Mouse (Mus musculus) 416B (cell line): ENCODE data around the gene Osgin1.
A peak's percentile ranks its signal among the peaks of the same experiment; 100 is the strongest.

Experiments
- DNase-seq: peaks from one replicate; pipeline ENCODE4 v3.0.0; 2011; ENCODE audit warnings: low read depth

Gene Osgin1

DNA sequence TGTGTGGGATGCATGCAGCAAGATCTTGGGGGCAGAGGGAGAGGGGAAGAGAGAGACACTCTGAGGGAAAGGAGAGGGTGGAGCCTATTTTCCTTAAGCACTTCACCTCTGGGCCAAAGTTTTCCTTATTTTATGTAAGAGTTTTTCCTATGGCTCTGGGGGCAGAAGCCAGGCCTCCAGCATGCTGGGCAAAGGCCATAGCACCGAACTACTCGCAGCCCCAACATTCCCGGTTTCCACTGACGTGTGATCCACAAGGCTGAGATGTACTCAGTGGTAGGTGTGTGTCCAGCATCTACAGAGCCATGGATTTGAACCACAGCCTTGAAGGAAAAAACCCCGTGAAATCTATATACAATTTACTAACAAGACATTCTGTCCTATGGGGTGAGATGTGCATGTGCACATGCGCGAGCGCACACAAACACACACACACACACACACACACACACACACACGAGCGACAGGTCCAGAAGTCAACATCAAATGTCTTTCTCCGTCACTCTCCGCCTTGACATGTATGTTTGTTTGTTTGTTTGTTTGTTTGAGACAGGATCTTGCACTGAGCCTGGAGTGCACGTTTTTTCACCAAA is at the start of gene Osgin1:
Osgin1 (plus strand) TSS at position 543 of the 593 bp plus-strand sequence.
- DNase-seq: no peak

DNA sequence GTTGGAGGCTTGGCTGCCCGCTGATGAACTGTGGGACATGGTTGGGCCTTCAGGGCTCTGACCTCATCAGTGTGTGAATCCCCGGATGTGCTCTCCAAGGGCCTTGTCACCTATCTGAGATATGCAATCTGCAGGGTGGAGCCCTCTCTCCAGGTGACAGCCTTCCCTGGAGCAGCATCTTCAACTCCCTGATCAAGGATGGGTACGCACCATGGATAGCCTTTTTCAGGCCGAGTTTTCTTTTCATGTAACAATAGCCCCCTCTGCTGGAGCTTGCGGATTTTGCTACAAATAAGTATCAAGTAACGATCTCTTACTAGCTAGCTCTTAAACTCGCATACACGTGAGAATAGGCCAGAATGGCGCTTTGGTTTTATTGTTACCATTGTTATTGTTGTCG is 49.4 kb upstream of the Osgin1 start:
- peak; percentile 85 for DNase-seq

DNA sequence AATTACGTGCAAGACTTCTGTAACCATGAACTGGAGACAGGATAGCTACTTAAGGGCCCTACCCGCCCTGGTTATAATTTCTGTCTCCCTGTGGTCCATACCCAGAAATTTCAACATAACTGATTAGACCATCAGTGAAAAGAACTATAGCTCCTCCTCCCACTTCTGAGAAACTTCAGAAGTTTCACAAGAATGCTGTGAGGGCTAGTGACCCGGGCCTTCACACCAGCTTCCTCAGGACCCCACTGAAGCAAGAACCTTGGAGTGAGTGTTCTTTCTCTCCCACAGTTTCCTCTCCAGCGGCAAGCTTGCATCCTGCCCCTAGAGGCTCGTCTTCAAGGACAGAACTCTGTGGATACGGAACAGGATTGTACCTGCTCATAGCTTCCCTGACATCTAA is 48.1 kb upstream of the Osgin1 start:
- DNase-seq: peak; percentile 51

DNA sequence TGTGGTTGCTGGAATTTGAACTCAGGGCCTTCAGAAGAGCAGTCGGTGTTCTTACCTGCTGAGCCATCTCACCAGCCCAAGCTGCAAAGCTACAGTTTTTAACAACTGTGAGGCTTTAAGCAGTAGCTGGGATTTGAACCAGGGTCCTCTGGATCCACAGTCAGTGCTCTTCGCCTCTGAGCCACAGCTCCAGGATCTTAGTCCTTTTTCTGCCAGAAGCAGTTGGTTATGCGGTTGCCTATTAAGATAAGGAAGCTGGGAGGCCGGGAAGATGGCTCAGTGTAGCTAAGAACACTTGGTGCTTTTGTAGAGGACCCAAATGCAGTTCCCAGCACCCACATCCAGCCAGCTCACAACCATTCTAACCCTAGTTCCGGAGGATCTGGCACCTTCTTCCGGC is 46.9 kb upstream of the Osgin1 start:
- DNase-seq: no peak

DNA sequence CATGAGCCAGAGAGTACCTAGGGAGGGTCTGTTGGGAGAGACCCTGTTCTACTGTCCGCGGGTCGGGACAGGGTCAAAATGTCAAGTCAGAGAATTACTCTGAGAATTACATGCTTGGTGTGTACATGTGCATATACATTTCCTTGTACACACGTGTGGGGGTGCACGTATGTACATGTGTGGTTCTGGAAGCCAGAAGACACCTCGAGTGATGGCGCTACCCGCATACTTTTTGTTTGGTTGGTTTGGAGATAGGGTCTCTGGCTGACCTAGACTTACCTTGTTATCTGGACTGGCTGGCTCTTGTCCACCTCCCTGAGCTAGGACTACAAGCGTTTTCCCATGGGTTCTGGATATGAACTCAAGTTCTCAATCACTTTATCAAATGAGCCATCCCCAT is 39.8 kb upstream of the Osgin1 start:
- DNase-seq: no peak

DNA sequence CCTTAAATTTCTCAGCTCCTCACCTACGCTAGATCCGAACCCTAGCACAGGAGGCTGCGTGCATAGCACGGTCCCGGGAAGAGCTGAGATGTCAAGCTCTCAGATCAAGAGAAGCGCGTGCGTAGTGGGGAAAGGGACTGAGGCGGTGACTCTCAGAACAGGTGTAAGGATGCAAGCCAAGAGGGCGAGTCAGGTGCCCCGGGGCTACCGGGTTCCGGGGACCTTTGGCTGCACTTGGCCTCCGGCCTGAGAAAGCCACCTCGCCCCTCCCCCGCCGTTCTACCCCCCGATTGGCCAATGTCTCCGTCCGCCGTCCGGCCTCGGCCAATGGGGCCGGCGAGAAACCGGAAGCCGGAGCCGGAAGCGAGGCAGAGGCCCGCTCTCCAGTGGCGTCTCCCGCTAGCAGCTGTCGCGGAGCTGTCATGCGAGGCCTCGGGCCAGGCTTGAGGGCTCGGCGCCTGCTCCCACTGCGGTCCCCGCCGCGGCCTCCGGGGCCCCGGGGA is 39.3 kb upstream of the Osgin1 start, which contains the start of gene Mlycd:
Mlycd (plus strand) TSS at position 355 of the 503 bp plus-strand sequence.
- peak; percentile 88 for DNase-seq

DNA sequence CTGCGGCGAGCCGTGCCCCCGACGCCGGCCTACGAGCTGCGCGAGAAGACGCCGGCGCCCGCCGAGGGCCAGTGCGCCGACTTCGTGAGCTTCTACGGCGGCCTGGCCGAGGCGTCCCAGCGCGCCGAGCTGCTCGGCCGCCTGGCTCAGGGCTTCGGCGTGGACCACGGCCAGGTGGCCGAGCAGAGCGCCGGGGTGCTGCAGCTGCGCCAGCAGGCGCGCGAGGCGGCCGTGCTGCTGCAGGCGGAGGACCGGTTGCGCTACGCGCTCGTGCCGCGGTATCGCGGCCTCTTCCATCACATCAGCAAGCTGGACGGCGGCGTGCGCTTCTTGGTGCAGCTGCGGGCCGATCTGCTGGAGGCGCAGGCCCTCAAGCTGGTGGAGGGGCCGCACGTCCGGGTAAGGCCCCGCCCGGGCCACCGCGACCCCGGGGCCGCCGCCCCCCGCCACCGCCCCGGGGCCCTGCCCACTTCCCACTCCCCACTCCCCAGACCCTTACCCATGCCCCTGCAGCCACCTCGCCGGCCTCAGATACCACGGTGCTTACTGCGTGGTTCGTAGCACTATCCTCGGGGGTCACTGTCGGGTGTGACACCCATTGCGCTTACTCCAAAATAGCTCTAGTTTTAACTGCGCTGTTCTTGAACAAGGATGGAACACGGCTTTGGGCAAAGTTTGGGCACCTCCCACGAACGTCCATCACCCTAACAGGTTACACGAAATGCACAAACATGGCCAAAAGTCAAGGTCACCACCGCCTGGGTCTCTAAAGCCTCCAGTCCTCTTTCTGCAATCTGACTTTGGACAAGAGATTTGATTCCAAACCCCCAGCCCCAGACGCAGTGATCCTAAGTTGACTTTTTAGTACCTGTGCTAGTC is 38.6 kb upstream of the Osgin1 start:
- DNase-seq: no peak

DNA sequence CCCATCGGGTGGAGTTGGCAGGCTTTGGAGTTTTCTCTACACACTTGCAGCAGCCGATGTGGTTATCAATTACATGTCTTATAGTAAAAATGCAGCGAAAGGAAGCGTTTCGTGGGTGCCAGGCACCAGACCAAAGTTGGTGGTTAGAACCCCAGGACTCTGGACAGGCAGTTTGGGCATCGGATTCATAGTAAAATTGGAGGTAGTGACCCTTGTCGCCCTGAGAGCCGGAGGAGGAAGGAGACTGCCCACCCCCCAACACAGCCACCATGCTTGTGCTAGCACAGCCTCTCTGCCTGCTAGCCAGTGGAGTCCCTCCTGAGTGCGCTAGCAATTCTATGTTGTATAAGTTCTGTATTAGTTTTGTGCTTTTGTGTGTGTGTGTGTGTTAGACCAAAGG is 35.4 kb upstream of the Osgin1 start:
- no peak for DNase-seq

DNA sequence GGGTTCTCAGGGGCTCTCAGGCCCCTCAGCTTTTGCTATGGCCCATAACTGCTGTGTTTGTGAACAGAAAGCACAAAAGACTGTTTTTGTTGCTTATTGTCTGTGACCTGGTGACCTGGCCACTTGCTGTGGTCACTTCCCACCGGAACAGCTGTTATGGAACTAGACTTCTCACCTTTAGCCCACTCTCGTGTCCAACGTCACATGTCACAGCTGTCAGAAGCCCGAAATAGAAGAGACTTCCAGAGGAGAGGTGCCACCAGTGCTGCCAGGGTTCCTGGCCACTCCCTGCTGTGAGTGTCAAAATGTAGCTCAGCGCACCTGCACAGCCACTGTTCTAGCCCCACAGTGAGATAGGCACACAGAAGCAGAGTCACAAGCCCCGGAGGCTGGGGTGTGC is 34.7 kb upstream of the Osgin1 start:
- DNase-seq: no peak

DNA sequence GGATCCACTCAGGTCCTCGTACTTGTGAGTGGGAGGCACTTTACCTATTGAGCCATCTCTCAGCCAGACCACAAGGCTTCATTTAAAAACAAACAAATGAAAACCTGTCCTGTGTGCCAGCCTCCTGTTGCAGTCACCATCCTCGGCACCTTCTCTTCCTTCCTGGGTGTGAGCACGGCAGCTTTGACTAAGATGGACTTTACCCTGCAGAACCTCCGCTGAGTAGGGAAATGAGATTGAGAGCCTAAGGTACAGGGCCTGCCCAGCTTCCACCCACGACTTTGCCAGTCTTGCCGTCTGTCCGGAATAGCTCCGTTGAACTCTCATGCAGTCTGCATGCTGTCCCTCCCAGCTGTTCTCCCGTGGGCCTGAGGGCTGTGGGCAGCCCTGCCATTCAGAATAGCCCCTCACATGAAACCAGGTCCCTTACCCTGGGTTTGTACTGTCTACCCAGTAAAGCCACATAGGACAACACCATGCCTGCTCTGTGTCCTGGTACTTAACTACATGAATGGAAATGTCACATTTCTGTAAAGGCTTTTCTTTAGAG is 33.7 kb upstream of the Osgin1 start:
- no peak for DNase-seq

DNA sequence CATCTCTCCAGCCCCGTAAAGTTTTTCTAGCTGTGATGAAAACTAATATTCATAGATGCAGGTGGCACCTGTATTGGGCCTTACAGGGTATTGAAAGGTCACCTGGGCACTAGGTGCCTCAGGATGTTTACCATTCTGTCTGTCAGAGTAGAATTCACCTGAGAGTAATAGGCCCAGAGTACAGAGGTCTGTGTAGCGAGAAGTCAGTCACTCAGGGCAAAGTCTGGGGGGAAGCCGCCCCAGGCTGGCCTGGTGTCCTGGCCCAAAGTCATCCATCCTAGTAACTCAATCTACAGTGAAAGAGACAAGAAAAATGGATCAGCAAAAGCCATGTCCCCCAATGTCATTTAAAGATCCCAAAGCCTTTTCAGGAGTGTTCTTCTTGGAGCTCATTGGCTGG is 33.0 kb upstream of the Osgin1 start:
- no peak for DNase-seq

DNA sequence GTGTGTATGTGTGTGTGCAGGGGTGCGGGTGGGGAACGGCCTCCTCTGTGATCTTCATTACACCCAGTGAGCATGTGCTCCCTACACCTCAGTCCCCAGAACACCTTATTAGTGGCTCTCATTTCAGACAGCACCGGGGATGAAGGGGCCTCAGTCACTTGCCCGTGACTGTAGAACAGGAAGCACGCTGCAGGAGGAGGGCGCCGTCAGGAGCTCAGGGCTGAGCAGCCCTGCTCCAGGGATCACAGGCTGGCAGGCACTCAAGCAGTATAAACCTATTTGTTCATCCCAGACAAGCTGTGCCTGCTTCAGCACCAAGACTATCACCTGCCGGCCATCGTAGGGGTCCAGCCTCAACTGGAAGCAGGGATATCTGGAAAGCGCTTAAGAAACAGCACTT is 30.0 kb upstream of the Osgin1 start:
- no peak for DNase-seq

DNA sequence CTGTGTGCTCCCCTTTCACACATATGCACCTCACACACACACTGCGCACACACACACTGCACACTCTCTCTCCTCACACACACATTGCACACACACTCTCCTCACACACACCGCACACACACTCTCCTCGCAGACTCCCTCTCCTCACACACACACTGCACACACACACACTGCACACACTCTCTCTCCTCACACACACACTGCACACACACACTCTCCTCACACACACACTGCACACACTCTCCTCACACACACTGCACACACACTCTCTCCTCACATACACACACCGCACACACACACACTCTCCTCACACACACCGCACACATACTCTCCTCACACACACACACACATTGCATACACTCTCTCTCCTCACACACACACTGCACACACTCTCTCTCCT is 29.3 kb upstream of the Osgin1 start:
- no peak for DNase-seq

DNA sequence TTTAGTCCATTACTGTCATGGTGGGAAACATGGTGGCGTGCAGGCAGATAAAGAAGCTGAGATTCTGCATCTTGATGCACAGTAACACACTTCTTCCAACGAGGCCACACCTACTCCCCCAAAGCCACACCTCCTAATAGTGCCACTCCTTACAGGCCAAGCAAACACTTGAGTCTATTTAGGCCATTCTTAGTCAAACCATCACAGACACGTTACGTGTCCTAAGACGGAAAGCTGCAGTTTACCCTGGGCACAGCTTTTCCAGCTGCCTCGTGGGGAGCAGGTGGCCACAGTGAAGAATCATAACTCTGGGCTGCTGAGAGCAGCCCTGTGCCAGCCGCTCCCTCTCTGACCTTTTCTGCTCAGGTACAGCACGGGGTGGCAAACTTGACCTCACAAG is 25.6 kb upstream of the Osgin1 start:
- DNase-seq: no peak

DNA sequence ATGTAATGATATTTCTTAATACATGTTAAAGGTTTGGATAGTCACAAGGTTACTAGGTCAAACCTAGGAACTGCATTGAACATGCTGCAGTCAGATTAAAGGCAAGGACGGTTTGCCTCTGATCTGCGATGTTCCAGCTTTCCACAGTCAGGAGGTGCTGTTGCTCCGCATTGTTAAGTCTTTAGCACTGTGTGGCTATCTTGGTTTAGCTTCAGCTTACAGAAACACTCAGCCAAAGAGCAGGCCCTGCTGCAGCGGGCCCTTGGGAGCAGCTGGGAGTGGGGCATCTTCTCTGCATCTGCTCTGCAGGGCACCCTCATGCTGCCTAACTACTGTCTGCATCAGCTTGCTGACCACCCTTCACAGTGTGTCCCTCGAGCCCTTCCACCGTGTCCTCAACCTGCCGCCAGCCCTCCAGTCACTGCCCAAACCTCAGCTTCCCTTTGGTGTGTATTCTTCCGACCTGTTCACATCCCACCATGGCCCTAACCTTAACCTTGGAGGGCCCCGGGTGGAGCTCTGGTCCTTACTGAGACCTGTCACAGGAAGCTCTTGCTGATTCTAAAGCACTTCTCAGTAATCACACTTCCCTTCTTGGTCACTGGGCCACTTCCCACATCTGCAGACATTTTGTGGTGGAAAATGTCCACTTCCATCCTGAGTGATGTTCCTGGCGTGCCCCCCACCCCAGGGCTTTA is 21.7 kb upstream of the Osgin1 start:
- peak; percentile 54 for DNase-seq

DNA sequence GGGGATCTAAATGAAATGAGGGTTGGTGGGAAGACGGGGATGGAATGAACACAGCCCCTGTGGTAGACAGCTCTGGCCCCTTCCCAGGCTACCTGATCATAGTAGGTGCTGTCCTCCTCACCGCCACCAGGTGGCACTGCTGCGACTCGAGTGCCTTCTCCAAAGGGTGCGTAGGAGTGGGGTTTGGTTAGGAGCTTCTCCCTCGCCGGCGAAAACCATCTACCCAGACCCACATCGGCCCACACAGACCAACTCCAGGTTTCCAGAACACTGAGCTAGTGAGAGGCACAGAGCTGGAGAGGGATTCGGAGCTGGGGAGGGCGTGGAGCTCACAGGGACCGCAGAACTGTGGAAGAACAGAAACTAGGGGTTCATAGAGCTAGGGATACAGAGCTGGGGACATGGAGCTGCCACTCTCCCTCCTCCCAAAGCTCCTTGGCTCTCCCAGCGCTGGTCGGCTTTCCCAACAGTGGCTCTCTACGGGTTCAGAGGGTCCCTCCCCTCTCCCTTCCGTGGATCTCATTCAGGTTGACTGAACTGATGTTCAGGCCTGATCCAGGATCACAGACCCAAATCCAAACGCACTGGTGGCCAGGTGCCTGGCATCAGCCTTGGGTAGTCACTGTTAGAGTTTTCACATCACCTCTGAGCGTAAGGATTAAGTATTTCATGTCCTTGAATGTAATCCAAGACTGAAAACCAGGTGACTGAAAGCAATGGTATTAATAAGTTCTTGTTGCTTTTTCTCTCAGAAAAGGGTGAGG is 21.0 kb upstream of the Osgin1 start:
- peak; percentile 73 for DNase-seq

DNA sequence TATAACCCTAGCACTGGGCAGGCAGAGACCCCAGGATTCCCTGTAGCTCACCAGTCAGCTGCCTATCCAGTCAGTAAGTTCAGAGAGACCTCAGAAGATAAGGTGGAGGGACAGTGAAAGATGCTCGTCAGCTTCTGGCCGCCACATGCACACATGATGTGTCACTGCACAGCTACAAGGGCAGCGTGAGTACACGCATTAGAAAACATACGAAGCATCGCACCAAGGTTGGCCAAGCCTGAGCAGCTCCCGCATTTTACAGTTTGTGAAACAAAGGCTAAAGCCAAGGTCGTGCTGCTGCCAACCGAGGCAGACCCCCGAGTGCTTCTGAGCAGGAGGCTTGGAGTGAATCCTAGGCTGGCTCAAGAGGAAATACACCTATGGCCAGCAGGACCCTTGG is 20.3 kb upstream of the Osgin1 start:
- no peak for DNase-seq

DNA sequence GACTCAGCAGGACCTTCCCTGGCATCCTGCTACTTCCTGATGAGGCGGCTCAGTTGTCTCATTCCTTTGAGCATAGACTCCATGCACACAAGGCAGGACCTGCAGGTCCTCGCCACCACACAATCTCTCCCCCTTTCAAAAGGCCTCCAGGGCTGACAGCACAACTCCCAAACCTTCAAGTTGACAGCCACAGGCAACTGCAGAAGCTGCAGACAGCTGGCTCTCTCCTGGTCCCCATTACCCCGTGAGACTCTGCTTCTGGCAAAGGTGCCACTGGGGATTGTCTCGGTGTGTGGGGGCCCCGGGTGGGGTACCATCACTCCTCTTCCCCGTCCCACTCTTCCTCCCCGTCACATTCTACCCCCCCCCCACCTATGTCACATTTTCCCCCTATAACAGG is 13.6 kb upstream of the Osgin1 start:
- DNase-seq: no peak

DNA sequence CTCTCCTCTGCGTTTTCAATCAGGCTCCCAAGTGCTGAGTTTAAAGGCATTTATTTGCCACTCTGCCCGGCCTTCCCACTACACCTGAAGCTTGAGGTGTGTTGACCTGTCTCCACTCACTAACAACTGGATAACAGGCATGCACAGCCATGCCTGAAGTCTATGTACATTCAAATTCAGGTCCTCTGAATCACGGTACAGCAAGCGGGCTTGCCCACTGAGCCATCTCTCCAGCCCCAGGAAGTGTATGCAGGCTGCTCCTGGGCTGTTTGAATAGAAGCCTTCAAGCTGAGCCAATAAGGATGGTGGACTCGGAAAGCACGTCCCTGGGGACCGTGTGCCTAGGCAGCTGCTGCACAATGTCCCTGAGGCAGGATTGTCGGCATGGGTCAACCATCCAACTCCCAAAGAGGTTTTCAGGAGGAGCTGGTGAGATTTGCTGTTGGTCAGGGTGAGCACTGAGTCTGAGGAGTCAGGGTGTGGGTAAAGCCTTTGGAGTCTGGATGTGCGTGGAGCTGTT is 12.3 kb upstream of the Osgin1 start:
- DNase-seq: no peak

DNA sequence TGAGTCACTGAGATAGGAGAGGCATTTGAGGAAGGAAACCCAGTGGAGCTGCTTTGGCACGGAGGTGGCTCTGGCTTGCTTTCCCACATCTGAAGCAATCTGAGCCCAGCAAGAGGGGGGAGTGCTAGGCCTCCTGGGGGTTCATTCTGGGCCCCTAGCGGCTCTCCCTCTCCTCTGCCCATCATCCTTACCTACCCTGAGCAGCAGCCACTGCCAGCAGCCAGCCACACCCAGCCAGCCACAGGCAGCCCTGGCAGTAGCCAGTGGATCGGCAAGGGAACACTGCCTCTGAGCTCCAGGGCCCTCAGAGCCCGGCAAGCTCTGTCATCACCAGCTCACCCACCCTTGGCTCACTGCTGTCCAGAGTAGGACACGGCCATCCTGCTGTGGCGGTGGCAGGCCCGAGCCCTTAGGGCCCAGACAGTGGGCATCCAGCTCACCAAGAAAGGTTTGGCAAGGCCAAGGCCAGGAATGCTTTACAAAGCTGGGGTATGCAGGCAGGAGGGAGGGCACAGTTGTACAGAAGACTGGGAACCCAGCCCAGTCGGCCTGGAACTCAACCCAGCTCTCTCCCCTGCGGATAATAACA is 11.7 kb upstream of the Osgin1 start:
- peak; percentile 66 for DNase-seq

DNA sequence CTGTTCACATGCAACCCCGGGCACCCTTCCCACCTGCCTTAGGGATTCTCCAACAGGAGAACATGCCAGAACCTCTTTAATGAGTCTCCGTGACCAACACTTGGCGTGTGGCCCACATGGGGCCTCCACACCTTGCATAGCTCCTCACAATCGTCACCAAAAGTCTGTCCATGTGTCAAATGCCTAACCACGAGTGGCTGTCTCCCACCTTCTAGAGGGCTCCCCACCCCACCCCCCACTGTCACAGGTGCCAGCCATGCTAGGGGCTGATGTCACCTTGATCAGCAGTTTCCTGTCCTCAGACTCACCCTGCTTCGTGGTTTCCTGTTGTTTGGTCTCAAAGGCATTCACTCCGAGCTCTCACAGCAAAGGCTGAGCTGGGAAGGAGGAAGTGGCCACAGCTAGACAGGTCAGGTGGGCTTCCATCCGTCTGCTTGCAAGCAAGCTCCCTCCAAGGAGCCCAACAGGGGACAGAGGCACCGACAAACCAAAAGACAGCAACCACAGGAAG is 10.2 kb upstream of the Osgin1 start:
- peak; percentile 97 for DNase-seq
